Mouse (Mus musculus) midbrain, embryonic 14.5 days (tissue): ENCODE measurements around the gene Parp16. TPM values are rescaled to one million over a fixed set of nuclear protein-coding genes. Genes with fewer than 3 reads are reported as not detected.

Source experiments
- polyA plus RNA-seq: library from polyadenylated mRNA; unstranded; fragments of >200 nt; fragmentation: Nextera tagmentation; extraction: Ambion mirVana; gene quantifications from 2 replicates; pipeline ENCODE4 v1.2.1, GENCODE M21; 2014

Gene Parp16
- polyA plus RNA-seq, 1 experiment from 2014 or later: 5.2 TPM

Other genes starting within 250 kb of the Parp16 start
- 0.09 TPM in 1 of 2 replicates, not detected in the other for gene Slc24a1, start 243.7 kb upstream of the Parp16 start, polyA plus RNA-seq
- gene Ints14, start 234.4 kb upstream of the Parp16 start, polyA plus RNA-seq: 26.8 and 47.1 TPM in 2 replicates
- gene Hacd3, start 173.7 kb upstream of the Parp16 start, polyA plus RNA-seq: 152 and 171 TPM in 2 replicates
- gene Dpp8, start 162.9 kb upstream of the Parp16 start, polyA plus RNA-seq: 33.9 and 39.1 TPM in 2 replicates
- gene Igdcc4, start 93.9 kb upstream of the Parp16 start, polyA plus RNA-seq: 14.9 and 17.3 TPM in 2 replicates
- 10.7 and 14.1 TPM in 2 replicates for gene Igdcc3, start 54.2 kb upstream of the Parp16 start, polyA plus RNA-seq
- 0.17 and 0.24 TPM in 2 replicates for gene Cilp, start 69.8 kb downstream of the Parp16 start, polyA plus RNA-seq
- 38.1 and 45.6 TPM in 2 replicates for gene Clpx, start 98.9 kb downstream of the Parp16 start, polyA plus RNA-seq
- 10.1 and 13.1 TPM in 2 replicates for gene Pdcd7, start 150.8 kb downstream of the Parp16 start, polyA plus RNA-seq
- 1.5 and 1.7 TPM in 2 replicates for gene Ubap1l, start 165.7 kb downstream of the Parp16 start, polyA plus RNA-seq
- gene Kbtbd13, start 196.3 kb downstream of the Parp16 start, polyA plus RNA-seq: 0.23 and 0.47 TPM in 2 replicates
- 6.5 and 7.1 TPM in 2 replicates for gene Rasl12, start 203.2 kb downstream of the Parp16 start, polyA plus RNA-seq
- gene Slc51b, start 227.6 kb downstream of the Parp16 start, polyA plus RNA-seq: not detected in 2 replicates
- 22.0 and 23.5 TPM in 2 replicates for gene Mtfmt, start 240.4 kb downstream of the Parp16 start, polyA plus RNA-seq